Mouse (Mus musculus) hindbrain, postnatal 0 days (tissue): ENCODE results near the gene Arpc2. TPM values are rescaled to one million over a fixed set of nuclear protein-coding genes. Genes with fewer than 3 reads are reported as not detected.

Source experiments
- ATAC-seq: fragments of 200-750 bp; cut with Nextera tagmentation; 2 replicates; pipeline ENCODE4 v1.8.0; 2017; ENCODE audit warnings: mild to moderate bottlenecking, moderate TSS enrichment, moderate library complexity
- DNase-seq: peaks from one replicate; pipeline ENCODE4 v3.0.0-alpha.2; 2015; ENCODE audit warnings: low spot score
- H3K27ac ChIP-seq: fragments of 300-500 bp; sonication (generic); 2 replicates; pipeline ENCODE4 v1.5.1; 2014; ENCODE audit warnings: mild to moderate bottlenecking
- H3K27me3 ChIP-seq: fragments of 300-500 bp; sonication (generic); 2 replicates; pipeline ENCODE4 v1.6.1; 2014; ENCODE audit warnings: low read length, mixed read lengths; ENCODE audit not compliant: insufficient read depth
- H3K36me3 ChIP-seq: fragments of 300-500 bp; sonication (generic); 2 replicates; pipeline ENCODE4 v1.6.1; 2014; ENCODE audit warnings: low read length, mixed read lengths; ENCODE audit not compliant: insufficient read depth
- H3K4me1 ChIP-seq: fragments of 300-500 bp; sonication (generic); 2 replicates; pipeline ENCODE4 v1.6.1; 2014; ENCODE audit warnings: antibody characterized with exemption, low read length, mixed read lengths; ENCODE audit not compliant: insufficient read depth
- H3K4me2 ChIP-seq: fragments of 300-500 bp; sonication (generic); 2 replicates; pipeline ENCODE4 v1.6.1; 2014; ENCODE audit warnings: low read depth, mild to moderate bottlenecking, low read length, moderate library complexity, mixed read lengths
- H3K4me3 ChIP-seq: fragments of 300-500 bp; sonication (generic); 2 replicates; pipeline ENCODE4 v1.5.1; 2014; ENCODE audit warnings: low read length
- H3K9ac ChIP-seq: fragments of 300-500 bp; sonication (generic); replicated peaks from 2 replicates; pipeline ENCODE4 v1.6.1; 2014; ENCODE audit warnings: mild to moderate bottlenecking, low read length, moderate library complexity, mixed read lengths
- H3K9me3 ChIP-seq: fragments of 300-500 bp; sonication (generic); 2 replicates; pipeline ENCODE4 v1.6.1; 2016; ENCODE audit warnings: low read length, mixed read lengths
- CTCF ChIP-seq: IDR thresholded peaks from 2 replicates; pipeline ENCODE4 v1.5.1; 2016; ENCODE audit warnings: antibody characterized with exemption, control low read depth, low read depth
- WGBS: fragments of 180-500 bp; shearing (Covaris S2); extraction: QIAGEN DNeasy Blood & Tissue Kit; methylation state at CpG from one replicate; pipeline ENCODE4 v1.1.7; 2014; 5-methylcytosine and 5-hydroxymethylcytosine counted together
- polyA plus RNA-seq: library from polyadenylated mRNA; unstranded; fragments of >200 nt; fragmentation: Nextera tagmentation; extraction: Ambion mirVana; gene quantifications from 2 replicates; pipeline ENCODE4 v1.2.1, GENCODE M21; 2015
- total RNA-seq: library from RNA; depleted of rRNA; stranded (reverse); fragments of >200 nt; gene quantifications from 2 replicates; pipeline ENCODE4 v1.2.3, GENCODE M21; 2014

Arpc2 gene
- total and polyA plus RNA-seq, 2 experiments from 2014 or later: 131 to 417 TPM

DNA sequence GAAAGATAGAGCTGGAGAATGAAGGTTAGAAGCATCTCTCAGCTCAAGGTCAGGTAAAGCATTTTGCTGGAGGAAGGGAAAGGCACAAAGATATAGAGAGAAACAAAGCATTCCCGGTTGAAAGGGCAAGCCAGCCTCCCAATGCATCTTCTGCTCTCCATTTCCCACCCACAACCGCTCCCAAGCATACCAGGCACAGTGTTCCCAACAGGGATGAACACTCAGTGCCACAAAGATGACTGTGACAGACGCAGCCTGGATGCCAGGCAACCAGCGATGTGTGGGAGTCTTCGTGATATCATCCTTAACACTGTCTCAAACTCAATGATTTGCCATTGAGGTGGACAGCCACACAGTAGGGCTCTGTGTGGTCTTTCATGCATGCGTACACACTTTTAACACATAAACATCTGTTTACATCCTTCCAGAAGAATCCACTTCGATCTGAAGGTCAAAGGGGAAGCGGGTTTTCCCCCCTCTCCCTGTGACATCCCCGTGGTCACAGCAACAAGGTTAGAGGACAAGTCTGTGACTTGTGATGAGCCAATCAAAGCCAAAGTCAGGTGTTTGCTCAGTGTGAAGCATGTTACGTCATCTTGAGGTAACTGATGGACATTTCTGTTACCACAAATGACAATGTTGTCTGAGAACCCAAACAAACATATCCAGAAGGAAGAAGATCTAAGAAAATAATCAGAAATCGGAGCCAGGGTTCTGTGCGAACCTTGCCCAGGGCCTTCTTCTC lies 38.0 kb upstream of the Arpc2 start:
- no peak for ATAC-seq
- 82% methylated on average over 12 of the region's 12 CpGs for WGBS
- no peaks in the 10 kb centered on the region for H3K36me3 ChIP-seq
- no peaks in the 10 kb centered on the region for H3K4me1 ChIP-seq
- DNase-seq: no peak
- no peaks in the 10 kb centered on the region for H3K27me3 ChIP-seq
- TF ChIP-seq CTCF: no peak
- H3K27ac ChIP-seq: no peak overlapping the region
- H3K9me3 ChIP-seq: no peaks in the 10 kb centered on the region
- H3K4me3 ChIP-seq: no peak overlapping the region
- no peak overlapping the region for H3K4me2 ChIP-seq
- H3K9ac ChIP-seq: no peak overlapping the region

DNA sequence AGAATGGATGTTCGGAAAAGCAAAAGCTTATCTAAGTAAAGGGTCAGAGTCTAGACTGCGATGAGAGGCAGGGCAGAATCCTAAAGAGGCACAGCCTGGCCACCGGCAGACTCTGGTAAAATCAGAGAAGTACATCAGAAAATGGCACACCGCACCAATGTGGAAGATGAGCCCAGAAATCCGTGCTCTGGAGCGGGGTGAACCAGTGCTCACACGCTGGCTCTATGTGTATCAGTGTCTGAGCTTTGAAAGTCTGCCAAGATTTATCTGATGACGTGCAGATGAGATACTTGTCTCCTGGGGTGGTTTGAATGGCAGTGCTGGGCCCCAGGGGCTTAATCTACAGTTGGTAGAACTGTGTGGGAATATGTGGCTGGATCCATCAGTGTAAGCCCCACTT lies 36.8 kb upstream of the Arpc2 start:
- Histone ChIP-seq H3K36me3 (no peaks in the 10 kb centered on the region), H3K9ac (no peak overlapping the region), H3K4me2 (no peak overlapping the region), H3K27ac (no peak overlapping the region), H3K9me3 (no peaks in the 10 kb centered on the region), H3K4me1 (no peaks in the 10 kb centered on the region), H3K4me3 (no peak overlapping the region), H3K27me3 (no peaks in the 10 kb centered on the region)
- 0 out of 2 replicates have a peak, but pooled peaks have one; percentile 27 for ATAC-seq
- no peak for TF ChIP-seq CTCF
- WGBS: 66% methylated on average over 8 of the region's 8 CpGs
- no peak for DNase-seq

DNA sequence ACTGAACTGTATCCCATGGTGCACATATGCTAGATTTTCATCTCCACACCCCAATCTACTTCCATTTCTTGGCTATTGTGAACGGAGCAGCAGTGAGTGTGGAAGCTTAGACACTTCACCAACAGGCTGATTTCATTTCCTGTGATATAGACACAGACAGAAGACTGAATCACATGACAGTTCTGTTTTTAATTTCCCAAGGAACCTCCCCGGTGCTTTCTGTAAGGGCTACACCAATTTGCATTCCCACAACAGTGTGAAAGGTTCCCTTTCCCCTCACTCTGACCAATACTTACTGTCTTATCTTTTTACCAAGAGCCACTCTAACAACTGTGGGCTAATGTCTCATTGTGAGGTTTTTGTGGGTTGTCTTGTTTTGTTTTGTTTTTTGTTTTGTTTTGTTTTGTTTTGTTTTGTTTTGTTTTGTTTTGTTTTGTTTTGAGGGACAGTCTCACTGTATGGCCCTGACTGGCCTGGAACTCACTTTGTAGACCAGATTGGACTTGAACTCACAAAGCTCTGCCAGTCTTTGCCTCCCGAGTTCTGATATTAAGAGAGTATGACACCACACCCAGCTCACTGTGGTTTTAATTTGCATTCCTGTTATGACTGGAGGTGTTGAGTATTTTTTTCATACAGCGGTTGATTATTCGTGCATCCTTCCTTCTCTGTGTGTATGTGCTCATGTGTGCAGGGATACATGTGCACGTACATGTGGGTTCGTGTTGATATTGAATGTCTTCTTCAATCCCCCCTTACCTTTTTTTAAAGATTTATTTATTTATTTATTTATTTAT lies 34.6 kb upstream of the Arpc2 start:
- Histone ChIP-seq H3K4me2 (no peak overlapping the region), H3K9ac (no peak overlapping the region), H3K27ac (no peak overlapping the region), H3K4me3 (no peak overlapping the region), H3K36me3 (no peaks in the 10 kb centered on the region), H3K27me3 (no peaks in the 10 kb centered on the region), H3K4me1 (no peaks in the 10 kb centered on the region), H3K9me3 (no peaks in the 10 kb centered on the region)
- WGBS: 84% methylated on average over 7 of the region's 7 CpGs
- no peak for DNase-seq
- ATAC-seq: no peak
- no peak for TF ChIP-seq CTCF

DNA sequence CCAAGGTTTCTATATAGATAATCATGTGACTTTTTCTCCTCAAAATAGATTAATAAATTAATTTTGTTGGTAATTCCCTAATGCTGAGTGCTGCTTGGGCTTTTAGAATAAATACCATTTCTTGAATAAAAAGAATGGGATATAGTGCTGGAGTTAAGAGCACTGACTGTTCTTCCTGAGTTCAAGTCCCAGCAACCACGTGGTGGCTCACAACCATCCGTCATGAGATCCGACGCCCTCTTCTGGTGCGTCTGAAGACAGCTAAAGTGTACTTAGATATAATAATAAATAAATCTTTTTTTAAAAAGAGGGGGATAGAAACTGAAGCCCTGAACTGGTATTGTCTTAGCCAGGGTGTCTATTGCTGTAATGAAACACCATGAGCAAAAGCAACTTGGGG lies 32.4 kb upstream of the Arpc2 start:
- no peak overlapping the region for H3K4me3 ChIP-seq
- no peak overlapping the region for H3K9ac ChIP-seq
- no peaks in the 10 kb centered on the region for H3K9me3 ChIP-seq
- DNase-seq (no peak), ATAC-seq (no peak)
- no peaks in the 10 kb centered on the region for H3K27me3 ChIP-seq
- 65% methylated on average over 5 of the region's 5 CpGs for WGBS
- no peak overlapping the region for H3K4me2 ChIP-seq
- TF ChIP-seq CTCF: no peak
- H3K4me1 ChIP-seq: no peaks in the 10 kb centered on the region
- H3K36me3 ChIP-seq: no peaks in the 10 kb centered on the region
- H3K27ac ChIP-seq: no peak overlapping the region

DNA sequence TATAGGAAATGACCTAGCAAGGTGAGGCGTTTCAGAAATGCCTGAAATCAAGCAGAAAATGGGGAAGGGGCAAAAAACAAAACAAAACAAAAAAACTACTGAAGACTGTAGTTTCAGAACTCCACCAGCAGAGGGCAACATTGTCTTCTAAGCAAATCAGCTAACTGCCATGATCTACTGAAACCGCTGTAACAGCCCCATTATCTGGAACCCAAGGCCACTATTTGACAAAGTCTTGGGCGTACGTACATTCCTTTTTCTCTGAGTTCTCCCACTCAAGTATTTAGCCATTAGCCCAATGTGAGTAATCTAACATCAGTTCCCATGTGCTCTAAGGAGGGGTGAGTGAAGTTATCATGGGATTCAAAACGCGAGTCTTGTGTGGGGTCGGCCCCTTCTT lies 30.0 kb upstream of the Arpc2 start:
- peak; percentile 83 for TF ChIP-seq CTCF
- no peak overlapping the region for H3K9ac ChIP-seq

DNA sequence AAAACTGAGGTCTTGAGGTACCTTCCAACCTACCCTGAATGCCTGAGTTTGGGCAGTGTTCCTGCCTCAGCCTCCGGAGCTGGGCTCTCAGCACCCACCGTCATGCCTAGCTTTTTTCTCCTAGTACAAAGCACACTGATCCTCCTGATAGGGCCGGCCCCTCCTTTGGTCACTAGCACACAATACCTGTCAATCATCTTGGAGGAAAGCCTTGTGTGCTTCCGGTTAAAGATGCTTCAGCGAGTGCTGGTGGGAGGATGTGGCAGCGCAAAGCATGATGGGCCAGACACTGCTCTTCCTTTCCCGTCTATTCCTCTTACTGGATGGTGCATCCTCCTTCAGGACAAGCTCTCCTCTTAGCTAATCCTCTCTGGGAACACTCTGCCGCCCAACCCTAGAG lies 29.2 kb upstream of the Arpc2 start:
- DNase-seq (no peak), ATAC-seq (no peak)
- WGBS: 62% methylated on average over 8 of the region's 8 CpGs
- Histone ChIP-seq H3K9ac (no peak overlapping the region), H3K36me3 (no peaks in the 10 kb centered on the region), H3K4me1 (no peaks in the 10 kb centered on the region), H3K27me3 (no peaks in the 10 kb centered on the region), H3K4me3 (no peak overlapping the region), H3K9me3 (no peaks in the 10 kb centered on the region), H3K27ac (no peak overlapping the region), H3K4me2 (no peak overlapping the region)
- TF ChIP-seq CTCF: no peak

More for the DNA sequence above, 30.0 kb upstream of the Arpc2 start:
- no peaks in the 10 kb centered on the region for H3K9me3 ChIP-seq
- H3K27ac ChIP-seq: no peak overlapping the region
- H3K4me1 ChIP-seq: no peaks in the 10 kb centered on the region
- no peaks in the 10 kb centered on the region for H3K27me3 ChIP-seq
- H3K4me3 ChIP-seq: no peak overlapping the region
- H3K4me2 ChIP-seq: no peak overlapping the region
- peak; percentile 58 for DNase-seq
- WGBS: 68% methylated on average over 7 of the region's 7 CpGs
- no peak for ATAC-seq
- H3K36me3 ChIP-seq: no peaks in the 10 kb centered on the region

DNA sequence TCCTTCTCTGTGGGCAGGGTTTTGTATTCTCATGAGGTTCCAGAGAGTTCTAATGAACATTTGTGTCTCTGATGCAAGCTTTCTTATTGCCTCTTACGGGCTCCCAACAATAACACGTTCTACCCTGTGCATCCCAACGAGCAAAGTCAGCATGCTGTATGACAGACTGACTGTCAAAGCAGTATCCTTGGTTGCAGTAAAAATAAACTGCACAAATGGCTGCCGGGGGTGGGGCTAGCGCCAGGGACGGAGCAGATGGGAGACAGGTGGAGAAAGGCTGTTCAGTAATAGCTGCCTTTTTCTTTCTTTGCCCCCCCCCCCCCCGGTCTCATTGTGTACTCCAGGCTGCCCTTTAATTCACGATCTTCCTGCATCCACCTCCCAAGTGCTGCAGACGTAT lies 28.0 kb upstream of the Arpc2 start:
- Histone ChIP-seq H3K9me3 (no peaks in the 10 kb centered on the region), H3K4me2 (no peak overlapping the region), H3K27me3 (no peaks in the 10 kb centered on the region), H3K27ac (no peak overlapping the region), H3K4me1 (no peaks in the 10 kb centered on the region), H3K36me3 (no peaks in the 10 kb centered on the region), H3K4me3 (no peak overlapping the region), H3K9ac (no peak overlapping the region)
- DNase-seq (no peak), ATAC-seq (peak; percentile 38; the same call in 1 of the 2 replicates)
- no peak for TF ChIP-seq CTCF
- WGBS: 44% methylated on average over 9 of the region's 9 CpGs
